Mouse (Mus musculus) lung, postnatal 0 days (tissue): ENCODE data around the gene Krtap4-1.
"Not testable (repeated sequence)": the region's sequence is repeated elsewhere in the genome, so short reads cannot be mapped to it uniquely, and the experiment has no call there.

Source experiments
- CTCF ChIP-seq: IDR thresholded peaks from 2 replicates; pipeline ENCODE4 v1.5.1; 2016; ENCODE audit warnings: antibody characterized with exemption, mild to moderate bottlenecking
- EP300 ChIP-seq: IDR thresholded peaks from 2 replicates; pipeline ENCODE4 v1.6.1; 2016; ENCODE audit warnings: antibody characterized with exemption, mild to moderate bottlenecking, control low read depth

DNA sequence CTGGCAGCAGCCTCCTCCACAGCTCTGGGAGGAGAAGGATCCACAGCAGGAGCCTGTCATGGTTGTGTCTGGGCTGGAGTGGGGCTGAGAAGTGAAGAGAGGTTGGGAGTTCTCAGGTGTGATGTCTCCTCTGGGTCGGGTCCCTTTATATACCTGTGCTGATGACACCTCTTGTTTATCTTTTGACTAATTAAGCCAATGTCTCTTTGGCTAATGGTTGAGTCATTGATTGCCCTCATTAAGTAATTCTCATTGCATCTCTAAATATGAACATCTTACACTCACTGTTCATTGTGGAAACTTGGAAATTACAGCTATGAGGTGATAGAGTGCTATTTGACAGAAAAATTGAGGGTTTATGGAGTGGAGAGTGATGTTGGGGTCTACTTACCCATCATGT lies 24.8 kb downstream of the Krtap4-1 start, which contains the start of gene Gm11938:
- TF ChIP-seq CTCF, EP300: not testable (repeated sequence)
